Mouse (Mus musculus) stomach, embryonic 15.5 days (tissue): ENCODE results near the gene Smyd3. TPM values are rescaled to one million over a fixed set of nuclear protein-coding genes. Genes with fewer than 3 reads are reported as not detected.

ENCODE experiments used
- ATAC-seq: fragments of 200-750 bp; cut with Nextera tagmentation; 2 replicates; pipeline ENCODE4 v1.8.0; 2017; ENCODE audit warnings: low read depth, moderate number of reproducible peaks, moderate TSS enrichment; ENCODE audit not compliant: insufficient read depth, low FRiP score
- H3K27ac ChIP-seq: fragments of 300-500 bp; sonication (generic); 2 replicates; pipeline ENCODE4 v1.5.1; 2015; ENCODE audit warnings: mild to moderate bottlenecking, inconsistent platforms
- H3K27me3 ChIP-seq: fragments of 300-500 bp; sonication (generic); replicated peaks from 2 replicates; pipeline ENCODE4 v1.6.1; 2015; ENCODE audit warnings: inconsistent platforms
- H3K36me3 ChIP-seq: fragments of 300-500 bp; sonication (generic); 2 replicates; pipeline ENCODE4 v1.6.1; 2015; ENCODE audit warnings: inconsistent platforms
- H3K4me1 ChIP-seq: fragments of 300-500 bp; sonication (generic); 2 replicates; pipeline ENCODE4 v1.6.1; 2015; ENCODE audit warnings: inconsistent platforms
- H3K4me2 ChIP-seq: fragments of 300-500 bp; sonication (generic); 2 replicates; pipeline ENCODE4 v1.6.1; 2015; ENCODE audit warnings: mild to moderate bottlenecking, inconsistent platforms
- H3K4me3 ChIP-seq: fragments of 300-500 bp; sonication (generic); replicated peaks from 2 replicates; pipeline ENCODE4 v1.5.1; 2015; ENCODE audit warnings: inconsistent platforms
- H3K9ac ChIP-seq: fragments of 300-500 bp; sonication (generic); 2 replicates; pipeline ENCODE4 v1.6.1; 2015; ENCODE audit warnings: inconsistent platforms
- H3K9me3 ChIP-seq: fragments of 300-500 bp; sonication (generic); 2 replicates; pipeline ENCODE4 v1.6.1; 2016; ENCODE audit warnings: inconsistent platforms
- WGBS: fragments of 180-500 bp; shearing (Covaris S2); methylation state at CpG from one replicate; pipeline ENCODE4 v1.1.7; 2015; 5-methylcytosine and 5-hydroxymethylcytosine counted together
- polyA plus RNA-seq: library from polyadenylated mRNA; unstranded; fragments of >200 nt; fragmentation: Nextera tagmentation; extraction: Ambion mirVana; gene quantifications from 2 replicates; pipeline ENCODE4 v1.2.1, GENCODE M21; 2015

The Smyd3 gene
- polyA plus RNA-seq, 1 experiment from 2014 or later = 19.6 TPM

GRCm38 (mm10) chr1:179004133-179004866 lies 513.5 kb downstream of the Smyd3 start:
- Histone ChIP-seq H3K4me2 (no peak overlapping the region), H3K4me3 (no peak overlapping the region), H3K27me3 (no peaks in the 10 kb centered on the region), H3K4me1 (no peaks in the 10 kb centered on the region), H3K27ac (no peak overlapping the region), H3K36me3 (no peaks in the 10 kb centered on the region), H3K9me3 (no peaks in the 10 kb centered on the region), H3K9ac (no peak overlapping the region)
- WGBS = 65% methylated on average over 7 of the region's 7 CpGs
- no peak for ATAC-seq

- Histone ChIP-seq H3K4me2 (no peak overlapping the region), H3K9me3 (no peaks in the 10 kb centered on the region), H3K4me1 (no peaks in the 10 kb centered on the region), H3K4me3 (no peak overlapping the region), H3K27ac (no peak overlapping the region), H3K36me3 (no peaks in the 10 kb centered on the region), H3K9ac (no peak overlapping the region), H3K27me3 (no peaks in the 10 kb centered on the region)
- WGBS = 88% methylated on average over 5 of the region's 5 CpGs
- no peak for ATAC-seq
Observed at GRCm38 (mm10) chr1:179003406-179004132, 514.3 kb downstream of the Smyd3 start.

- WGBS = 49% methylated on average over 9 of the region's 9 CpGs
- Histone ChIP-seq H3K4me3 (no peak overlapping the region), H3K36me3 (no peaks in the 10 kb centered on the region), H3K27ac (no peak overlapping the region), H3K4me1 (no peaks in the 10 kb centered on the region), H3K4me2 (no peak overlapping the region), H3K9ac (no peak overlapping the region), H3K9me3 (no peaks in the 10 kb centered on the region), H3K27me3 (no peaks in the 10 kb centered on the region)
- no peak for ATAC-seq
Observed at GRCm38 (mm10) chr1:178999876-179000528, 517.8 kb downstream of the Smyd3 start.

- Histone ChIP-seq H3K27ac (no peak overlapping the region), H3K36me3 (no peaks in the 10 kb centered on the region), H3K27me3 (no peaks in the 10 kb centered on the region), H3K4me2 (no peak overlapping the region), H3K9ac (no peak overlapping the region), H3K9me3 (no peaks in the 10 kb centered on the region), H3K4me1 (no peaks in the 10 kb centered on the region), H3K4me3 (no peak overlapping the region)
- no peak for ATAC-seq
- WGBS = 9% methylated on average over 4 of the region's 4 CpGs
Observed at GRCm38 (mm10) chr1:178997870-178998269, 520.0 kb downstream of the Smyd3 start.

- Histone ChIP-seq H3K27ac (no peak overlapping the region), H3K9me3 (no peaks in the 10 kb centered on the region), H3K9ac (no peak overlapping the region), H3K4me3 (no peak overlapping the region), H3K4me1 (no peaks in the 10 kb centered on the region), H3K4me2 (no peak overlapping the region), H3K36me3 (no peaks in the 10 kb centered on the region), H3K27me3 (no peaks in the 10 kb centered on the region)
- WGBS = 67% methylated on average over 7 of the region's 7 CpGs
- ATAC-seq = no peak
Observed at GRCm38 (mm10) chr1:178994263-178994662, 523.6 kb downstream of the Smyd3 start.

GRCm38 (mm10) chr1:178992503-178992902 lies 525.3 kb downstream of the Smyd3 start:
- H3K9ac ChIP-seq = no peak overlapping the region
- no peak overlapping the region for H3K4me2 ChIP-seq
- ATAC-seq = no peak
- no peaks in the 10 kb centered on the region for H3K36me3 ChIP-seq
- H3K4me3 ChIP-seq = no peak overlapping the region
- no peaks in the 10 kb centered on the region for H3K27me3 ChIP-seq
- 84% methylated on average over 3 of the region's 3 CpGs for WGBS
- no peak overlapping the region for H3K27ac ChIP-seq
- no peaks in the 10 kb centered on the region for H3K4me1 ChIP-seq
- no peaks in the 10 kb centered on the region for H3K9me3 ChIP-seq

GRCm38 (mm10) chr1:178991470-178991869 lies 526.4 kb downstream of the Smyd3 start:
- H3K27me3 ChIP-seq = no peaks in the 10 kb centered on the region
- H3K9ac ChIP-seq = no peak overlapping the region
- no peak for ATAC-seq
- H3K4me3 ChIP-seq = no peak overlapping the region
- 51% methylated on average over 4 of the region's 4 CpGs for WGBS
- no peaks in the 10 kb centered on the region for H3K36me3 ChIP-seq
- no peak overlapping the region for H3K27ac ChIP-seq
- no peaks in the 10 kb centered on the region for H3K4me1 ChIP-seq
- no peak overlapping the region for H3K4me2 ChIP-seq
- H3K9me3 ChIP-seq = no peaks in the 10 kb centered on the region

- H3K27me3 ChIP-seq = no peaks in the 10 kb centered on the region
- H3K9me3 ChIP-seq = no peaks in the 10 kb centered on the region
- no peak overlapping the region for H3K27ac ChIP-seq
- WGBS = 59% methylated on average over 6 of the region's 6 CpGs
- H3K4me1 ChIP-seq = no peaks in the 10 kb centered on the region
- no peak overlapping the region for H3K9ac ChIP-seq
- H3K4me3 ChIP-seq = no peak overlapping the region
- no peak for ATAC-seq
- no peak overlapping the region for H3K4me2 ChIP-seq
- no peaks in the 10 kb centered on the region for H3K36me3 ChIP-seq
Observed at GRCm38 (mm10) chr1:178991045-178991444, 526.8 kb downstream of the Smyd3 start.

- ATAC-seq = no peak
- Histone ChIP-seq H3K4me3 (no peak overlapping the region), H3K27ac (no peak overlapping the region), H3K9me3 (no peaks in the 10 kb centered on the region), H3K9ac (no peak overlapping the region), H3K4me2 (no peak overlapping the region), H3K36me3 (no peaks in the 10 kb centered on the region), H3K27me3 (no peaks in the 10 kb centered on the region), H3K4me1 (no peaks in the 10 kb centered on the region)
- WGBS = 66% methylated on average over 4 of the region's 4 CpGs
Observed at GRCm38 (mm10) chr1:178989485-178989884, 528.4 kb downstream of the Smyd3 start.

- H3K27me3 ChIP-seq = no peaks in the 10 kb centered on the region
- H3K4me1 ChIP-seq = no peaks in the 10 kb centered on the region
- no peak overlapping the region for H3K4me3 ChIP-seq
- no peaks in the 10 kb centered on the region for H3K9me3 ChIP-seq
- no peak overlapping the region for H3K27ac ChIP-seq
- H3K9ac ChIP-seq = no peak overlapping the region
- ATAC-seq = no peak
- H3K4me2 ChIP-seq = no peak overlapping the region
- no peaks in the 10 kb centered on the region for H3K36me3 ChIP-seq
- 63% methylated on average over 1 of the region's 1 CpGs for WGBS
Observed at GRCm38 (mm10) chr1:178988176-178988575, 529.7 kb downstream of the Smyd3 start.

- H3K9me3 ChIP-seq = no peaks in the 10 kb centered on the region
- no peaks in the 10 kb centered on the region for H3K27me3 ChIP-seq
- no peaks in the 10 kb centered on the region for H3K36me3 ChIP-seq
- peaks cover 4% of the 10 kb centered on the region; the same call in 1 of the 2 replicates for H3K4me1 ChIP-seq
- WGBS = 72% methylated on average over 5 of the region's 5 CpGs
- no peak overlapping the region for H3K4me2 ChIP-seq
- H3K9ac ChIP-seq = no peak overlapping the region
- ATAC-seq = no peak
- H3K27ac ChIP-seq = no peak overlapping the region
- no peak overlapping the region for H3K4me3 ChIP-seq
Observed at GRCm38 (mm10) chr1:178981641-178982040, 536.2 kb downstream of the Smyd3 start.

GRCm38 (mm10) chr1:178980185-178980584 lies 537.7 kb downstream of the Smyd3 start:
- Histone ChIP-seq H3K4me1 (peaks cover 4% of the 10 kb centered on the region; the same call in 1 of the 2 replicates), H3K4me2 (no peak overlapping the region), H3K4me3 (no peak overlapping the region), H3K27ac (no peak overlapping the region), H3K27me3 (no peaks in the 10 kb centered on the region), H3K9me3 (no peaks in the 10 kb centered on the region), H3K36me3 (no peaks in the 10 kb centered on the region), H3K9ac (no peak overlapping the region)
- ATAC-seq = no peak
